Mouse (Mus musculus) megakaryocyte, adult 5-6 weeks (primary cell): ENCODE data around the gene Tab1. TPM values are rescaled to one million over a fixed set of nuclear protein-coding genes. Genes with fewer than 3 reads are reported as not detected.

Experiments
- ATAC-seq: 2 replicates; pipeline ENCODE4 v1.8.0; 2016; ENCODE audit warnings: mild to moderate bottlenecking, inconsistent platforms; ENCODE audit not compliant: poor library complexity, severe bottlenecking
- total RNA-seq, 2 experiments: library from RNA; stranded (forward) in 1 of 2; stranded (reverse) in 1 of 2; fragments of 153-499, 151-499 nt in 1 of 2; fragments of 221-1000, 200-1000 nt in 1 of 2; gene quantifications; 2 replicates each; pipeline versions ENCODE4 v1.2.3 to v1.2.4; 2015 to 2017

Tab1 gene
- total RNA-seq, 2 experiments from 2014 or later: 6.9 to 13.5 TPM

- ATAC-seq: no peak
These were observed 28.3 kb downstream of the Tab1 start for GRCm38 (mm10) chr15:80161199-80161598.

- ATAC-seq: no peak
These were observed 29.6 kb downstream of the Tab1 start for GRCm38 (mm10) chr15:80162401-80162964.

GRCm38 (mm10) chr15:80163274-80163673 is 30.3 kb downstream of the Tab1 start:
- no peak for ATAC-seq

GRCm38 (mm10) chr15:80163716-80164115 is 30.8 kb downstream of the Tab1 start:
- no peak for ATAC-seq

GRCm38 (mm10) chr15:80165396-80165795 is 32.5 kb downstream of the Tab1 start:
- ATAC-seq: no peak

GRCm38 (mm10) chr15:80169484-80169883 is 36.6 kb downstream of the Tab1 start:
- ATAC-seq: no peak

- ATAC-seq: no peak
These were observed 37.4 kb downstream of the Tab1 start for GRCm38 (mm10) chr15:80170357-80170756.

GRCm38 (mm10) chr15:80171286-80171685 is 38.4 kb downstream of the Tab1 start:
- no peak for ATAC-seq

- no peak for ATAC-seq
These were observed 38.9 kb downstream of the Tab1 start for GRCm38 (mm10) chr15:80171791-80172190.

GRCm38 (mm10) chr15:80173001-80173771 is 40.3 kb downstream of the Tab1 start, which contains the start of gene Mgat3:
TSS of gene Mgat3 (plus strand) at chr15:80173721.
- ATAC-seq: no peak

GRCm38 (mm10) chr15:80173781-80174597 is 41.1 kb downstream of the Tab1 start:
- ATAC-seq: no peak

- no peak for ATAC-seq
These were observed 41.6 kb downstream of the Tab1 start for GRCm38 (mm10) chr15:80174598-80174875.

GRCm38 (mm10) chr15:80175316-80175715 is 42.4 kb downstream of the Tab1 start:
- no peak for ATAC-seq

- no peak for ATAC-seq
These were observed 42.8 kb downstream of the Tab1 start for GRCm38 (mm10) chr15:80175756-80176155.

GRCm38 (mm10) chr15:80181561-80181960 is 48.6 kb downstream of the Tab1 start:
- ATAC-seq: no peak

GRCm38 (mm10) chr15:80182072-80182700 is 49.3 kb downstream of the Tab1 start:
- no peak for ATAC-seq

- ATAC-seq: no peak
These were observed 56.0 kb downstream of the Tab1 start for GRCm38 (mm10) chr15:80188927-80189326.

- no peak for ATAC-seq
These were observed 57.1 kb downstream of the Tab1 start for GRCm38 (mm10) chr15:80190075-80190474.

GRCm38 (mm10) chr15:80191585-80192245 is 58.8 kb downstream of the Tab1 start:
- no peak for ATAC-seq

GRCm38 (mm10) chr15:80192246-80192585 is 59.3 kb downstream of the Tab1 start:
- no peak for ATAC-seq

- ATAC-seq: no peak
These were observed 59.9 kb downstream of the Tab1 start for GRCm38 (mm10) chr15:80192847-80193246.
